Mouse (Mus musculus) forebrain, embryonic 12.5 days (tissue): ENCODE data around the gene Chmp6. TPM values are rescaled to one million over a fixed set of nuclear protein-coding genes. Genes with fewer than 3 reads are reported as not detected.

Experiments
- ATAC-seq: fragments of 200-750 bp; cut with Nextera tagmentation; 2 replicates; pipeline ENCODE4 v1.8.0; 2017; ENCODE audit warnings: moderate TSS enrichment; ENCODE audit not compliant: low FRiP score
- H3K27ac ChIP-seq: fragments of 300-500 bp; sonication (generic); 2 replicates; pipeline ENCODE4 v1.5.1; 2016; ENCODE audit warnings: mild to moderate bottlenecking
- H3K27me3 ChIP-seq: fragments of 300-500 bp; sonication (generic); 2 replicates; pipeline ENCODE4 v1.6.1; 2016; ENCODE audit warnings: mild to moderate bottlenecking
- H3K36me3 ChIP-seq: fragments of 300-500 bp; sonication (generic); replicated peaks from 2 replicates; pipeline ENCODE4 v1.6.1; 2016; ENCODE audit warnings: mild to moderate bottlenecking
- H3K4me1 ChIP-seq: fragments of 300-500 bp; sonication (generic); 2 replicates; pipeline ENCODE4 v1.6.1; 2016
- H3K4me2 ChIP-seq: fragments of 300-500 bp; sonication (generic); 2 replicates; pipeline ENCODE4 v1.6.1; 2016; ENCODE audit warnings: mild to moderate bottlenecking, moderate library complexity
- H3K4me3 ChIP-seq: fragments of 300-500 bp; sonication (generic); replicated peaks from 2 replicates; pipeline ENCODE4 v1.5.1; 2016; ENCODE audit warnings: mild to moderate bottlenecking
- H3K9ac ChIP-seq: fragments of 300-500 bp; sonication (generic); 2 replicates; pipeline ENCODE4 v1.6.1; 2016; ENCODE audit warnings: mild to moderate bottlenecking
- H3K9me3 ChIP-seq: fragments of 300-500 bp; sonication (generic); 2 replicates; pipeline ENCODE4 v1.6.1; 2016
- WGBS: fragments of 180-500 bp; shearing (Covaris S2); methylation state at CpG from one replicate; pipeline ENCODE4 v1.1.7; 2016; 5-methylcytosine and 5-hydroxymethylcytosine counted together
- polyA plus RNA-seq: library from polyadenylated mRNA; unstranded; fragments of >200 nt; fragmentation: Nextera tagmentation; extraction: Ambion mirVana; gene quantifications from 2 replicates; pipeline ENCODE4 v1.2.1, GENCODE M21; 2016

Chmp6 gene
- polyA plus RNA-seq, 1 experiment from 2014 or later: 100 TPM

DNA sequence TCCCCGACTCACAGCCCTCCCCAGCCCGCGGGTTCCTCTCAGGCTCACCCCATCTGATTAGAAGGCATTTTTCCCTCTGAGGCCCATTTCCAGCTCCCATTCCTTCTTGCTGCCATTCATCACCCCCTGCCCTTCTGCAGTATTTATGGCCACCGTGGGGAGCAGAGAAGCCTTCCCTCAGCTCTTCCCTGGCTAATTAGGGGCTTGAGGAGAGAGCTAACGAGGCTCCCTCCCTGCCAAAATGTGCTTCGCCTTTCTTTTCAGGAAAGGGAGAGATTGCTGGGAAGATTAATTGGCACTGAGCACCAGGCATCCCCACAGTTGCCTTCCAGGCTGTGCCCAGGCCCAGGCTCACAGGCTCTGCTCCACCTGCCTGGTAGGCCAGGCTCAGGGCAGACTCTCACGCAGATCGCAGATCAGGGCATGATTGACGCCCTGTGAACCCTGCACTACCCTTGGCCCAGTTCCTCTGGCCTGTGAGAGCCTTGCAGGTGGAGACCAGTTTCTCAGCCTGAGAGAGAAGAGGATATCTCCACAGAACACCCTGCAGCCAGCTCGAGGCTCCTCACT lies 19.5 kb upstream of the Chmp6 start:
- 43% methylated on average over 10 of the region's 10 CpGs for WGBS
- peak; percentile 57; the same call in 1 of the 2 replicates for ATAC-seq
- H3K9ac ChIP-seq: no peak overlapping the region
- H3K4me1 ChIP-seq: peaks cover 12% of the 10 kb centered on the region
- peaks cover 71% of the 10 kb centered on the region for H3K36me3 ChIP-seq
- no peaks in the 10 kb centered on the region for H3K27me3 ChIP-seq
- no peak overlapping the region for H3K4me3 ChIP-seq
- H3K4me2 ChIP-seq: no peak overlapping the region
- H3K27ac ChIP-seq: peak overlapping the region; percentile 88
- no peaks in the 10 kb centered on the region for H3K9me3 ChIP-seq

- no peak overlapping the region for H3K4me2 ChIP-seq
- no peaks in the 10 kb centered on the region for H3K27me3 ChIP-seq
- H3K36me3 ChIP-seq: peaks cover 62% of the 10 kb centered on the region
- H3K9ac ChIP-seq: no peak overlapping the region
- peaks cover 12% of the 10 kb centered on the region for H3K4me1 ChIP-seq
- H3K9me3 ChIP-seq: no peaks in the 10 kb centered on the region
- ATAC-seq: no peak
- peak overlapping the region; percentile 88; the same call in 1 of the 2 replicates for H3K27ac ChIP-seq
- 68% methylated on average over 6 of the region's 6 CpGs for WGBS
- H3K4me3 ChIP-seq: no peak overlapping the region
Measured at GRCm38 (mm10) chr11:119894634-119895033, 18.6 kb upstream of the Chmp6 start.

GRCm38 (mm10) chr11:119897041-119897440 lies 16.2 kb upstream of the Chmp6 start:
- peaks cover 43% of the 10 kb centered on the region for H3K36me3 ChIP-seq
- ATAC-seq: no peak
- WGBS: 78% methylated on average over 9 of the region's 9 CpGs
- H3K27me3 ChIP-seq: no peaks in the 10 kb centered on the region
- no peak overlapping the region for H3K9ac ChIP-seq
- H3K4me1 ChIP-seq: peaks cover 12% of the 10 kb centered on the region
- H3K4me3 ChIP-seq: no peak overlapping the region
- H3K27ac ChIP-seq: peak overlapping the region; percentile 59; the same call in 1 of the 2 replicates
- no peak overlapping the region for H3K4me2 ChIP-seq
- H3K9me3 ChIP-seq: no peaks in the 10 kb centered on the region

DNA sequence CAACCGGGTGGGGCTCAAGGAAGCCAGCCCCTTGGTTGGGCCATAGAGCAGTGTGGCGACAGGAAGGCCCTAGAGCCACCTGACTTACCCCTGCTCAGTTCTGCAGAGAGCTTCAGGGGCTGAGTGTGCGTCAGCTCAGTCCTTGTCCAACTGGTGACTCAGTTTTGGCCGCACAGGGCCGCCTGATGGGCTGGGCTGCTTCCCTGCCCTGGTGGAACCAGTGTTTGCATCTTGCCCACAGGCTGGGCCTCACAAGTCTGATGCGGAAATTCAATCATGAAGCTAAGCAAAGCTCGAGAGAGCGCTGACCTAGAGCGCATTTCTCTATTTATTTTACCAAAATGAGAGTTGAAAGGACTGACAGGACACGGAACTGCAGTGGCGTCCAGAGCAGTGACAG lies 14.3 kb upstream of the Chmp6 start:
- Histone ChIP-seq H3K9me3 (no peaks in the 10 kb centered on the region), H3K4me1 (peaks cover 4% of the 10 kb centered on the region), H3K4me3 (no peak overlapping the region), H3K36me3 (peaks cover 33% of the 10 kb centered on the region), H3K4me2 (no peak overlapping the region), H3K27me3 (no peaks in the 10 kb centered on the region), H3K9ac (no peak overlapping the region), H3K27ac (no peak overlapping the region)
- WGBS: 84% methylated on average over 11 of the region's 11 CpGs
- ATAC-seq: no peak

DNA sequence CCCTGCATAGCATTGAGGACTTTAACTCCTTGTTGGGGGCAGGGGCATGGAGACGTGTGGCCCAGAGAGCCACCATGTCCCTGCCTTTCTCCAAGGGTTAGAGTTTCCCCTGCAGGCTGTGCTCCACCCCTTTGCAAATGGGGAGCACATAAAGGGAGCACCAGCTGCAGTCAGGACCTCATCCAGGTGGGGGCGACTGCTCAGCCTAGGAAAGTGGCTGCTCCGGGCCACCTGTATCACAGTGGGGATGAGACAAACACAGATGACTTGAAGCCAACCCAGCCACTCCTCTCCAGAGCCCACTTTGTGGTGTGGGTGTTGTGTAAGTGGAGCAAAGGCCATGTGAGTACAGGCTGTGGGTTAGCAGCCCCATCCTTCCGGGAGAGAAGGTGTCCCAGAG lies 12.1 kb upstream of the Chmp6 start:
- H3K27ac ChIP-seq: no peak overlapping the region
- WGBS: 72% methylated on average over 4 of the region's 4 CpGs
- no peak overlapping the region for H3K4me3 ChIP-seq
- H3K4me2 ChIP-seq: no peak overlapping the region
- H3K36me3 ChIP-seq: peaks cover 14% of the 10 kb centered on the region
- H3K27me3 ChIP-seq: 0 out of 2 replicates have a peak, but pooled peaks cover 2% of the 10 kb centered on the region
- no peaks in the 10 kb centered on the region for H3K9me3 ChIP-seq
- peaks cover 3% of the 10 kb centered on the region; the same call in 1 of the 2 replicates for H3K4me1 ChIP-seq
- no peak overlapping the region for H3K9ac ChIP-seq
- ATAC-seq: no peak

DNA sequence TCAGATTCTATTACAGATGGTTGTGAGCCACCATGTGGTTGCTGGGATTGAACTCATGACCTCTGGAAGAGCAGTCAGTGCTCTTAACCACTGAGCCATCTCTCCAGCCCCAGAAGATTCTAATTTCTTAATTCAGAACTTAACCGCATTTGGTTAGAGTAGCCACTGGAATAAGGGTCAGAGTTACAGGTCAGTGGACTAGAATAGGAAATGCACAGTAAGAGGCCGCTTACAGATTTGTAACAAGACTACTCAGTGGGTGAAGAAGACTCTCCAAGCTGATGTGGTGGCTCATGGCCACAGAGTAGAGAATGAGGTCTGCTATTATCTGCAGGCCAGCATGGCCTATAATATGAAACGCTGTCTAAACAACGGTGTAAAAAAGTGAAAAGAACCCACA lies 10.3 kb upstream of the Chmp6 start:
- ATAC-seq: no peak
- peaks cover 6% of the 10 kb centered on the region for H3K36me3 ChIP-seq
- no peak overlapping the region for H3K9ac ChIP-seq
- H3K4me2 ChIP-seq: no peak overlapping the region
- no peak overlapping the region for H3K4me3 ChIP-seq
- H3K4me1 ChIP-seq: peaks cover 3% of the 10 kb centered on the region; the same call in 1 of the 2 replicates
- H3K27ac ChIP-seq: no peak overlapping the region
- H3K27me3 ChIP-seq: peaks cover 18% of the 10 kb centered on the region
- H3K9me3 ChIP-seq: no peaks in the 10 kb centered on the region
- WGBS: 71% methylated on average over 4 of the region's 4 CpGs

DNA sequence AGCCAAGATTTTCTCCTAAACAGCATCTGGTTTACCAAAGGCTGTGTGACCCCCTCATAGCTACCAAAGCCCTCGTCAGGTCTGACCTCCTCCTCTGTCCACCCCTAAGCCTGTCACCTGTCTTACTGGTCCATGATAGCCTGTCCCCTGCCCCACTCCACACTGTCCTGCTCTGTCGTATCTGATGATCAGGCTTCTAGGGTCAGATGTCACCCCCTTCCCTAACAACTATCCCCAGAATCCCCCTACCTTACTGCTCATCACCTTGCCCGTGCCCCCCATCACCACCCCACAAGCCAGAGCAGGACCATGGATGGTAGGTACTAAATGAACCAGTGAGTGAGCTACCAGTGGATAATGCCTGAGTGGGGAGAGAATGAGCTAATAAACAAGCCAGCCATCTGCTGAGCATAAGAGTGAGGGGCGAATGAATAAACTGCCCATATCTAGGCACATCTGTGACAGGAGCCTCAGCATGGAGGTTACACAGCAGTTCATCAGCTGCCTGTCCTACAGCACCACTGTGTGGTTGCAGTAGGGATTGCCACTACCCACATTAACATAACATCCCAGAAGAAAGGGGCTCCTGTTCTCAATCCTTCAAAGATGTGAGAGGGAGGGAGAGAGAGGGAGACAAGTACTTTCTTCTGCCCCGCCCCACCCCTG lies 8.5 kb upstream of the Chmp6 start:
- ATAC-seq: peak; percentile 62
- Histone ChIP-seq H3K4me1 (peaks cover 6% of the 10 kb centered on the region), H3K4me2 (no peak overlapping the region), H3K27ac (no peak overlapping the region), H3K9me3 (no peaks in the 10 kb centered on the region), H3K27me3 (peaks cover 29% of the 10 kb centered on the region), H3K9ac (no peak overlapping the region), H3K36me3 (no peaks in the 10 kb centered on the region), H3K4me3 (no peak overlapping the region)
- 32% methylated on average over 5 of the region's 5 CpGs for WGBS

GRCm38 (mm10) chr11:119905794-119906193 lies 7.4 kb upstream of the Chmp6 start:
- no peaks in the 10 kb centered on the region for H3K9me3 ChIP-seq
- no peak overlapping the region for H3K27ac ChIP-seq
- H3K27me3 ChIP-seq: peaks cover 29% of the 10 kb centered on the region
- 93% methylated on average over 5 of the region's 5 CpGs for WGBS
- H3K9ac ChIP-seq: no peak overlapping the region
- H3K4me1 ChIP-seq: peaks cover 8% of the 10 kb centered on the region
- no peaks in the 10 kb centered on the region for H3K36me3 ChIP-seq
- no peak for ATAC-seq
- H3K4me2 ChIP-seq: no peak overlapping the region
- no peak overlapping the region for H3K4me3 ChIP-seq

DNA sequence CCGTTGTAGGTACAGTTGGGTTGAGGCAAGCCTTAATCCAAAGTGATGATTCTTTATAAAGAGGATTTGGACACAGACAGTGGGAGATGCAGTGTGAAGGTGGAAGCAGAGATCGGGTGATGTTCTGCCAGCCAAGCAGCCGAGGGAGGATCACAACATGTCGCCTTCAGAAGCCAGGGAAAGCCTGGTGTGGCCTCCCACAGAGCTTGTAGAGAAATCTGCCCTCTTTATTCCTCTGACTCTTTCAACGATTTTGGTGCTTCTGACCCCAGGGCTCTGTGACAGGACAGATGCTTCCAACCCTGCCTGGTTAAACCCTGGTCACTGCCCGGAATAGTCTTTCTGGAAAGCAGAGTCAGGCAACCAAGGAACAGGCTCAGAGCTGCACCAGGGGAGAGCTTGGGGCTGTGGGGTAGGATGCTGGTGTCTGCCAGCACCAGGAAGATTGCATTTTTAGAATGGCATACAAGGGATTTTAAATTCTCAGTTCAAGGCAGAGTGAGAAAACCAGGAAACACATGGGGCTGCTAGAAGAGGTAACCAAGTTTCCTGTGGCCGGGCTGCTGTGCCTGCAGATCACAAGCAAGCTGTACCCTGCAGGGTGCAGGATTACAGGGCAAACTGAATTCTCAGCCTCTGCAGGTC lies 6.1 kb upstream of the Chmp6 start:
- Histone ChIP-seq H3K4me1 (peaks cover 8% of the 10 kb centered on the region), H3K4me3 (no peak overlapping the region), H3K27ac (no peak overlapping the region), H3K36me3 (no peaks in the 10 kb centered on the region), H3K27me3 (peaks cover 29% of the 10 kb centered on the region), H3K9ac (no peak overlapping the region), H3K9me3 (no peaks in the 10 kb centered on the region), H3K4me2 (no peak overlapping the region)
- 30% methylated on average over 7 of the region's 7 CpGs for WGBS
- ATAC-seq: no peak

DNA sequence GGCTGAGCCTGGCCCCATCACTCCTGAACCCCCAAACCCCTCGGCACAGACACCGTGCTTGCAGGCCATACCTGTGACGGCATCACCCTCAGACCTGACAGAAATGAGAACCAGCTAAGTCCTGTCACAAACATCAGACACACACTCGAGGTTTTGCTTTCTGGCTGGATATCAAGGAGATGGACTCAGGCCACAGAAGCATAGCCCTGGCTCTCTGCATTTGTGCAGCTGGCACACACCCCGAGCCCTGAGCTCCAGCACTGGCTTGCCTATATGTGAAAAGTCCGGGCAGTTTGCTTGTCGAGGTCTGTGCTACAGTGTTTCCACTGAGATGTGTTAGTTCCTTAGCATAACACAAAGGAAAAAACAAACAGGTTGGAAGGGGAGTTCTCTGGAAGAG lies 5.5 kb upstream of the Chmp6 start:
- Histone ChIP-seq H3K9ac (no peak overlapping the region), H3K4me3 (no peak overlapping the region)

GRCm38 (mm10) chr11:119909436-119909835 lies 3.8 kb upstream of the Chmp6 start:
- H3K4me1 ChIP-seq: peaks cover 23% of the 10 kb centered on the region
- peaks cover 29% of the 10 kb centered on the region for H3K27me3 ChIP-seq
- 2% methylated on average over 5 of the region's 5 CpGs for WGBS
- H3K36me3 ChIP-seq: no peaks in the 10 kb centered on the region
- no peak for ATAC-seq
- no peak overlapping the region for H3K27ac ChIP-seq
- no peaks in the 10 kb centered on the region for H3K9me3 ChIP-seq
- no peak overlapping the region for H3K4me2 ChIP-seq
- H3K4me3 ChIP-seq: no peak overlapping the region
- H3K9ac ChIP-seq: no peak overlapping the region

More for the DNA sequence above, 5.5 kb upstream of the Chmp6 start:
- Histone ChIP-seq H3K27ac (no peak overlapping the region), H3K9me3 (no peaks in the 10 kb centered on the region), H3K4me2 (no peak overlapping the region), H3K4me1 (peaks cover 12% of the 10 kb centered on the region), H3K27me3 (peaks cover 29% of the 10 kb centered on the region), H3K36me3 (no peaks in the 10 kb centered on the region)
- WGBS: 47% methylated on average over 7 of the region's 7 CpGs
- no peak for ATAC-seq

DNA sequence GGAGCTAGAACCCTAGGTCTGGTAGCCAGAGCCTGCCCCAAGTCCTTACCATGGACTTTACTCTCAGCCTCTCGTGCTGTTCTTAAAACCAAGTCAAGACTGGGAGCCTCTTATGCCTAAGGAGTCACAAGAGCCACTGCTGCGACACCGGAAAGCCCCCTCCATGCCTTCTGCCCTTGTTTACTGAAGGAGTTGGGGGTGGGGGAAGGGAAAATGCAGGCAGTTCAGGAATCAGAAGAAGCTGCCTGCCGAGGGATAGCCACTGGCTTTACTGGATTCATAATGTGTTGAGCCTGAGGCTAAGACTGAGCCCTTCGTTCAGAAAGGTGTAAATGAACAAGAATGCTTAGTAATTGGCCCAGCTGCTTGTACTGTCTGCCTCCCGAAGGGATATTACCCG lies 396 bp upstream of the Chmp6 start:
- H3K36me3 ChIP-seq: peaks cover 23% of the 10 kb centered on the region
- WGBS: 10% methylated on average over 7 of the region's 7 CpGs
- peak; percentile 1; the same call in 1 of the 2 replicates for ATAC-seq
- peak overlapping the region; percentile 95 for H3K9ac ChIP-seq
- no peaks in the 10 kb centered on the region for H3K9me3 ChIP-seq
- H3K27me3 ChIP-seq: peaks cover 12% of the 10 kb centered on the region
- H3K27ac ChIP-seq: peak overlapping the region; percentile 78
- peak overlapping the region; percentile 92 for H3K4me2 ChIP-seq
- H3K4me3 ChIP-seq: peak overlapping the region; percentile 91
- H3K4me1 ChIP-seq: peaks cover 36% of the 10 kb centered on the region
